Mouse (Mus musculus): ENCODE data around the gene Vipas39.
A peak's percentile ranks its signal among the peaks of the same experiment; 100 is the strongest.

Vipas39 gene

DNA sequence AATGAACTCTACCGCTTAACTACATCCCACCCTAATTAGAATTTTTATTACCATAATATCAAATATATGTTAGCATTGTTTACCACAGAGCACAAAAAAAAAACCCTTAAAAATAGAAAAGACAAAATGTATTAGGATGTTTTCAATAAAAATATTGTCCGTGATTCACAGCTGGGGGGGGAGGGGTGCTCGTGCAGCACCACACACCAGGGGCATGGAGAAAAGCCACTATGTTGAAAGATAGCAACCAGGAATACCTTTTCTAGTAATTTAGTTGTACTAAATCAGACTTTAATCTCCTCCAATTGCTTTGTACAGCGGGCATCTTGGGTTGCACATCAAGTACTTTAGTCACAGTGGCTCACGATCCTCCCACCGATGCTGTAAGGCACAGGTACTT is 67.3 kb downstream of the Vipas39 start:
- no peak for DNase-seq (ENCODE audit: low spot score in 2 of 2)

DNA sequence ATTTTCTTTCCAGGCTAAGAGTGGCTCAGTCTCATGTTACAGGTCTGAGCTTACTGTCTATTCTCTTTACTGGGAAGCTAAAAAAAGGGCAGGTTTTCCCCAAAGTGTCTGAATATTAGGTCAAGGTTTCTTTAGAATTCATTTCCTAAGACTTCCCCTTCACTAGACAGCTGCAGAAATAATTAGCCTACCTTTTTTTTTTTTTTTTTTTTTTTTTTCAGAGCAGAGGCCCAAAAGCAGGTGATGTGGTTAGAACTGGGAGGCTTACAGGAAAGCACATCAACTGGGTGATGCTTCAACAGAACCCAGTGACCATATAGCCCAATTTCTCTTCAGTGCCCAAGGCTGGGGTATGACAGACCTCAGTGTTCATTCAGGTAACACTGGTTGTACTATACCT is 69.7 kb downstream of the Vipas39 start:
- DNase-seq (ENCODE audit: low spot score in 2 of 2) = no peak

GRCm38 (mm10) chr12:87195069-87195468 is 71.0 kb downstream of the Vipas39 start:
- DNase-seq (ENCODE audit: low spot score in 2 of 2) = no peak

- peak in 1 of 2 experiments; percentile 7 for DNase-seq (ENCODE audit: low spot score in 2 of 2)
These were observed 73.0 kb downstream of the Vipas39 start for GRCm38 (mm10) chr12:87193008-87193407.
